Mouse (Mus musculus) embryonic facial prominence, embryonic 15.5 days (tissue): ENCODE results near the gene Bnip2. TPM values are rescaled to one million over a fixed set of nuclear protein-coding genes. Genes with fewer than 3 reads are reported as not detected.

Experiments used
- ATAC-seq: fragments of 200-750 bp; cut with Nextera tagmentation; 2 replicates; pipeline ENCODE4 v1.8.0; 2017; ENCODE audit warnings: low read depth, moderate TSS enrichment; ENCODE audit not compliant: insufficient number of reproducible peaks, low FRiP score, low TSS enrichment
- H3K27ac ChIP-seq: fragments of 300-500 bp; sonication (generic); replicated peaks from 2 replicates; pipeline ENCODE4 v1.5.1; 2015; ENCODE audit warnings: mild to moderate bottlenecking, inconsistent platforms
- H3K27me3 ChIP-seq: fragments of 300-500 bp; sonication (generic); 2 replicates; pipeline ENCODE4 v1.6.1; 2015; ENCODE audit warnings: inconsistent platforms
- H3K36me3 ChIP-seq: fragments of 300-500 bp; sonication (generic); 2 replicates; pipeline ENCODE4 v1.6.1; 2015; ENCODE audit warnings: mild to moderate bottlenecking, inconsistent platforms
- H3K4me1 ChIP-seq: fragments of 300-500 bp; sonication (generic); 2 replicates; pipeline ENCODE4 v1.6.1; 2015; ENCODE audit warnings: inconsistent platforms
- H3K4me2 ChIP-seq: fragments of 300-500 bp; sonication (generic); replicated peaks from 2 replicates; pipeline ENCODE4 v1.6.1; 2015; ENCODE audit warnings: mild to moderate bottlenecking, inconsistent platforms
- H3K4me3 ChIP-seq: fragments of 300-500 bp; sonication (generic); replicated peaks from 2 replicates; pipeline ENCODE4 v1.5.1; 2015; ENCODE audit warnings: mild to moderate bottlenecking, inconsistent platforms
- H3K9ac ChIP-seq: fragments of 300-500 bp; sonication (generic); 2 replicates; pipeline ENCODE4 v1.6.1; 2015; ENCODE audit warnings: inconsistent platforms
- H3K9me3 ChIP-seq: fragments of 300-500 bp; sonication (generic); replicated peaks from 2 replicates; pipeline ENCODE4 v1.6.1; 2016; ENCODE audit warnings: inconsistent platforms
- WGBS: fragments of 180-500 bp; shearing (Covaris S2); methylation state at CpG from one replicate; pipeline ENCODE4 v1.1.7; 2015; 5-methylcytosine and 5-hydroxymethylcytosine counted together
- polyA plus RNA-seq: library from polyadenylated mRNA; unstranded; fragments of >200 nt; fragmentation: Nextera tagmentation; extraction: Ambion mirVana; gene quantifications from 2 replicates; pipeline ENCODE4 v1.2.1, GENCODE M21; 2015

Gene Bnip2
- polyA plus RNA-seq = 104 and 107 TPM in 2 replicates

DNA sequence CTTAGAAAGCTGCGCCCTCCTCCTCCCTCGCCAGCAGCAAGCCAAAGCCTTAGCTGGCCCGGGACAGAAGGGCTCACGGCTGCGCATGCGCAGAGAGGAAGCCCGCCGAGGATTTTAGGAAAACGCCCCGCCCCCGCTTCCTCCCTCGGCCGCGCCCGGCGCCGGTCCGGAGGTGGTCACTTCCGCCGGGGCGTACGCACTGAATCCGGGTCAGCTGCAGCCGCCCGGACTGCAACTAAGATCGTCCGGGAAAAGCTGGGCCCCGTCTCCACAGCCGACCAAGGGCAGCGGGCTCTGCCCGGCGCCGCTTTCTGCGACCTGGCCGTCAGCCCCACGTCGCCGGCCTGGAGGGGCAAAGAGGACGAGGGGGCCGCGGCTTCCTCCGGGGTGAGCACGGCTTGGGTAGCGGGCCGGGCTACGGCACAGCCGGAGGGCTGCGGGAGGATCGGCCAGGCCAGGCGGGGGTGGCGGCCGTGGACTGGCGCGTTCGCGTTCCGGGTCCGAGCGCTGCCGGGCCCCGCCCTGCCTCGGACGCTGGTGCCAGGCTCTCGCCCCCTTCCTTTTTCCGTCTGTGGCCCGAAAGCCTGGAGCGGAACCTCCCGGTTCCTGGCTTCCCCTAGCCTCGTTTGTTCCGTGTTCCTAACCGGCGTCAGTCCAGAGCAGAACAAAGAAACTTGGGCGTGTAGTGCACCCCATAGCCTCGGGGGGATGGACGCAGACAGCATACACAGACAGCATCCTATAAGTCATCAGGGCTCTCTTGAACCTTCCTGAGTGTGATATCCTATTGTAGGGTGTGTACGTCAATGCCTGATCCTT, at the start of gene Bnip2:
Gene Bnip2 (plus strand): TSS at position 164 of the 819 bp plus-strand sequence.
- WGBS = 0% methylated on average over 76 of the region's 76 CpGs
- H3K4me2 ChIP-seq = peak within 1 kb of the TSS; percentile 58
- H3K27ac ChIP-seq = peak within 1 kb of the TSS; percentile 95
- peak; percentile 91 for ATAC-seq
- H3K36me3 ChIP-seq = peaks cover 5% of the 10 kb centered on the region; the same call in 1 of the 2 replicates
- peak within 1 kb of the TSS; percentile 72 for H3K4me3 ChIP-seq
- no peaks in the 10 kb centered on the region for H3K27me3 ChIP-seq
- H3K9me3 ChIP-seq = no peaks in the 10 kb centered on the region
- peak within 1 kb of the TSS; percentile 96 for H3K9ac ChIP-seq
- H3K4me1 ChIP-seq = peaks cover 22% of the 10 kb centered on the region

DNA sequence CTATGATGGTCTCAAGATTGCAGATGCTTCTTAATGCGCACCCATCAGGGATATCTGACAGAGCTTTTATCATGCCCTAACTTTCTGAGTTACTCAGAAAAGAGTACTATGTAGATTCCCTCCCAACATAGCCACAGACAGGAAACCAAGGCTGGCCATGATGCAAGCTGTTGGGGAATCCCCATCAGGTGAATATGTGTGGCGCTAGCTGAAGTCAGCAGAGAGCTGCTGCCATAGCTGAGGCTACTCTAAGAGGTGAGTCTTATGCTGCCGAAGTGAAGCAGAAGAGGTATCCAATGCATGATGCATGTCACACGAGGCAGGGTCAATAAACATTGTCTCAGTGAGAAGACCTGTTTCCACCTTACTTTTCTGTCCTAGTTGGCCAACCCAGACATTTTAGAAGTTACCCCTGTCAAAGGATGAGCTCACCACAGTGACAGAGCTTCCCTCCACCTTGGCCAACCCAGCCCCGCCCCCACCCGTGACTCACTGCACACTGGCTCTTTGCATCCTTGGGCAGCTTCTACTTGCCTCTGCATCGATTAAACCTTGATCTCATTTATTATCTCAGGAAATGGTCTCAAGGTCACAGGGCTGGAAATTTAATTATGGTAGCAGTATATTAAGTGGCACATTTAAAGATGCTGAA, 48.3 kb upstream of the Bnip2 start:
- Histone ChIP-seq H3K4me1 (no peaks in the 10 kb centered on the region), H3K36me3 (no peaks in the 10 kb centered on the region), H3K27me3 (no peaks in the 10 kb centered on the region), H3K4me3 (no peak overlapping the region), H3K27ac (no peak overlapping the region), H3K9ac (no peak overlapping the region), H3K9me3 (no peaks in the 10 kb centered on the region), H3K4me2 (no peak overlapping the region)
- WGBS = 85% methylated on average over 7 of the region's 7 CpGs
- ATAC-seq = no peak

DNA sequence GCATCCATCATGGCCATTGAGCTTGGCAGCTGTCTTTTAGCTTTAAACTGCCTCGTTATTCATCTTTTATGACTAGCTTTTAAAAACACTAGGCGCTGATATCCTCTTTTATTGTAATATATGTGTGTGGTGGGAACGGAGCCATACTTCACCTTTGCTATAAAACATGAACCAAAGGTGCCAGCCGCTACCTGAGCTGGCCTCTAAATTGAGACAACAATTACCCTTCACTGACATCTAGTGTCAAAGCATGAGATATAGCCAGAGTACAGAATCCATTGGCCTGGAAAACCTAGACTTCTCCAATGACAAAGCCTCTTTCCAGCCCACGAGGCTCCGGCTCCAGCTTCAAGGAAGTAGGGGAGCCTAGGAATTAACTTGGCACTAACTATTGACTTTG, 47.7 kb upstream of the Bnip2 start:
- H3K4me2 ChIP-seq = no peak overlapping the region
- H3K4me1 ChIP-seq = no peaks in the 10 kb centered on the region
- no peaks in the 10 kb centered on the region for H3K36me3 ChIP-seq
- no peak overlapping the region for H3K4me3 ChIP-seq
- no peak overlapping the region for H3K27ac ChIP-seq
- H3K9me3 ChIP-seq = no peaks in the 10 kb centered on the region
- H3K27me3 ChIP-seq = no peaks in the 10 kb centered on the region
- H3K9ac ChIP-seq = no peak overlapping the region
- WGBS = 71% methylated on average over 6 of the region's 6 CpGs
- no peak for ATAC-seq

DNA sequence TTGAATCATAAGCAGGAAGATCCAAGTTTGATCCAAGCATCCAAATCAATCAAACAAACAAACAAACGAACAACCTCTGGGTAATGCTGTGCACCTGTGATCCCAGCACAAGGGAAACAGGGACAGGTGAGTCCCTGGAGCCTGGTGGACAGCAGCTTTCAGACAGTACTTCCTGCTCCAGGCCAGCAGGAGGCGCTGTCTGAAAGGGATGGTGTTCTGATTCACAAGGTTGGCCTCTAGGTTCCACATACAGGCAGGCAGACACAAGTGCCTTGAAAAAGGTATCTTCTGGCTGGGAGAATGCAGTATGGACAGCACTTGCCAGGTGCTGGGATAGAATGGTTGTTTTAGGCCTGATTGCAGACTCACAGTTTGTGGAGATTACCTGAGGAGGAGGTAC, 40.3 kb upstream of the Bnip2 start:
- Histone ChIP-seq H3K27me3 (no peaks in the 10 kb centered on the region), H3K9me3 (no peaks in the 10 kb centered on the region), H3K4me2 (no peak overlapping the region), H3K4me1 (no peaks in the 10 kb centered on the region), H3K36me3 (no peaks in the 10 kb centered on the region), H3K4me3 (no peak overlapping the region), H3K9ac (no peak overlapping the region), H3K27ac (no peak overlapping the region)
- no peak for ATAC-seq
- 8% methylated on average over 2 of the region's 2 CpGs for WGBS

DNA sequence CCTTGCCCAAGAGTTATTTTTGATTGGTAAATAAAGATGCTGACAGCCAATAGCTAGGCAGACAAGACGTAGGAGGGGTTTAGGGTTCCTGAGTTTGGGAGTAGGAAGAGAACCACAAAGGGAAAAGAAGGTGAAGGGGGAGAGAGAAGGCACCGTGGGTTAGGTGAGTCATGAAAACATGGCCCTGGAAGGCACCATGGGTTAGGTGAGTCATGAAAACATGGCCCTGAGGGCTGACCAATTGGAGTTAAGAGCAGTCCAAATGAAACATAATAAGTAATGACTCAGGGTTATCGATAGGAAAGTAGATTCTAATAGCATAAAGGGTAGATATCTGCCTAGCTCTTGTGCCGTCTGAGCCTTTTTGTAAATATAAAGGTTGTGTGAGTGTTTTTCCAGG, 39.6 kb upstream of the Bnip2 start:
- WGBS = 82% methylated on average over 4 of the region's 4 CpGs
- no peak overlapping the region for H3K4me2 ChIP-seq
- no peak for ATAC-seq
- H3K4me3 ChIP-seq = no peak overlapping the region
- H3K9me3 ChIP-seq = no peaks in the 10 kb centered on the region
- no peaks in the 10 kb centered on the region for H3K4me1 ChIP-seq
- no peak overlapping the region for H3K9ac ChIP-seq
- no peaks in the 10 kb centered on the region for H3K36me3 ChIP-seq
- no peak overlapping the region for H3K27ac ChIP-seq
- H3K27me3 ChIP-seq = no peaks in the 10 kb centered on the region

DNA sequence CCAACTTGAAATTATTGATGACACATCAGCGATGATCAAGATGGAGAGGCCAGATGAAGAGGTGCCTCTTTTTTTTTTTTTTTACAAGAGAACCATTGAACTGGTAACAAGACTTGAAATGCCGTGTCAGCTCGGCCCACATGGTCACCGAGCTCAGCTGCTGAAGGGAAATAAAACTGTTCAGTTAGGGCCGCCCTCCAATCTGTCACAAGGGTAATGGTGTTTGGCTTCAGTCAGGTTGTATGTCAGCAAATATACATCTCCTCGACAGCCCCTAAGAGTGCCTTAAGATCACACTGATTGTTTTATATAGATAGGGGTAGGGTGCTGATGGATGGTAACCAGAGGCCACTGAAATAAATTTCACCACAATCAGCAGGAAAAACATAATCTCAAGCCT, 28.3 kb upstream of the Bnip2 start:
- ATAC-seq = no peak
- WGBS = 82% methylated on average over 6 of the region's 6 CpGs
- no peaks in the 10 kb centered on the region for H3K36me3 ChIP-seq
- no peak overlapping the region for H3K4me2 ChIP-seq
- H3K9me3 ChIP-seq = no peaks in the 10 kb centered on the region
- H3K4me3 ChIP-seq = no peak overlapping the region
- H3K4me1 ChIP-seq = no peaks in the 10 kb centered on the region
- H3K9ac ChIP-seq = no peak overlapping the region
- no peaks in the 10 kb centered on the region for H3K27me3 ChIP-seq
- no peak overlapping the region for H3K27ac ChIP-seq

DNA sequence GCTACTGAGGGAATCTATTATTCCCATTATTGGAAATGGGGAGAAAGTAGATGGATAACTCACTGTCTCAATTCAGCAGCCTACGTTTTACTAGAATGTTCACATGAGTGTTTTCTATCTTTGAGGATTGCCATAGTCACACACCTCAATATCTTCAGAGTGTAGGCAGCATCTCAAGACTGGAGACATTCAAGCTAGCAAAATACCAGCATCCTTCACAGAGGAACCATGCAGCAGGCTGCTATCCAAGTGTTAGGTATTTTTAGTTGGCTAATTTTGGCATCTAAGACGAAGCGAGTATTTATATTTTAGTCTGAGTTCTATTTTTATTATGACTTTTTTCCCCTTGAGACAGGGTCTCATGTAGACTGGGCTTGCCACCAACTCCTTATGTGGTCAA, 24.9 kb upstream of the Bnip2 start:
- 77% methylated on average over 3 of the region's 3 CpGs for WGBS
- no peaks in the 10 kb centered on the region for H3K36me3 ChIP-seq
- no peak overlapping the region for H3K4me3 ChIP-seq
- no peaks in the 10 kb centered on the region for H3K27me3 ChIP-seq
- no peak overlapping the region for H3K9ac ChIP-seq
- H3K9me3 ChIP-seq = no peaks in the 10 kb centered on the region
- ATAC-seq = no peak
- H3K27ac ChIP-seq = no peak overlapping the region
- no peaks in the 10 kb centered on the region for H3K4me1 ChIP-seq
- H3K4me2 ChIP-seq = no peak overlapping the region

DNA sequence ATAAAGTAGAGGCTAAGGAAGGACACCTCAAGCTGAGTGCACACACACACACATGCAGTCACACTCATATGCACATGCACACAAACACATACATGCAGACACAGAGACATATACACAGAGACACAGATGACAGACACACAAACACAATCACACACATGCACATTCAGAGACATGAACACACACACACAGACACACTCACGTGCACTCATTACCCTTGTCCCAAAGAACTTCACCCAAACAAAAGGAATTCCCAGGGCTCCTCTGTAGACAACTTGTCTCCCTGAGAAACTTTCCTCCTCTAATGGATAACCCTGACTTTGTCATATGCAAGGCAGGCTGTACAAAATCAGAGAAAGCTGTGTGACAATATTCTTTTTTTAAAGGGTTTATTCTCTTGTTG, 3.7 kb upstream of the Bnip2 start:
- no peak overlapping the region for H3K4me3 ChIP-seq
- 76% methylated on average over 1 of the region's 1 CpGs for WGBS
- no peak overlapping the region for H3K27ac ChIP-seq
- H3K36me3 ChIP-seq = no peaks in the 10 kb centered on the region
- H3K27me3 ChIP-seq = no peaks in the 10 kb centered on the region
- ATAC-seq = no peak
- peaks cover 7% of the 10 kb centered on the region for H3K4me1 ChIP-seq
- H3K9me3 ChIP-seq = no peaks in the 10 kb centered on the region
- H3K9ac ChIP-seq = no peak overlapping the region
- H3K4me2 ChIP-seq = no peak overlapping the region

DNA sequence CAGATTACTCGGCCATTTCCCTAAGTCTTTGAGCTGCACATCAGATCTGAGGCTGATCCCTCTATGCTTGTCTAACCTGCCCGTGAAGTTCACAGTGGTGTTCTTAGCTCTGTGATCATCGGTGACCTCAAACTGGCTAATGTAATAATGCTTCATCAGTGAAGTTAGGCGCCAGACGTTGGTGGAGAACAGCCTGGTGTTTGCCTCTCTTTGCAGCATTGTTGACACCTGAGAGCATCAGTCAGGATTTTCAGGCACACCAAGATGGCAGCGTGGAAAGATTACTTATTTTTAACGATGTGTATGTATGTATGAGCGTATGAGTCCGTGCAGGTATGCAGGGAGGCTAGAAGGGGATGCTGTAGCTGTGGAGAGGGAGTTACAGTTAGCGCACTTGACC, 3.2 kb upstream of the Bnip2 start:
- Histone ChIP-seq H3K4me2 (no peak overlapping the region), H3K27me3 (no peaks in the 10 kb centered on the region), H3K4me1 (peaks cover 12% of the 10 kb centered on the region), H3K9ac (no peak overlapping the region), H3K9me3 (no peaks in the 10 kb centered on the region), H3K27ac (no peak overlapping the region), H3K36me3 (no peaks in the 10 kb centered on the region), H3K4me3 (no peak overlapping the region)
- ATAC-seq = no peak
- 75% methylated on average over 10 of the region's 10 CpGs for WGBS

DNA sequence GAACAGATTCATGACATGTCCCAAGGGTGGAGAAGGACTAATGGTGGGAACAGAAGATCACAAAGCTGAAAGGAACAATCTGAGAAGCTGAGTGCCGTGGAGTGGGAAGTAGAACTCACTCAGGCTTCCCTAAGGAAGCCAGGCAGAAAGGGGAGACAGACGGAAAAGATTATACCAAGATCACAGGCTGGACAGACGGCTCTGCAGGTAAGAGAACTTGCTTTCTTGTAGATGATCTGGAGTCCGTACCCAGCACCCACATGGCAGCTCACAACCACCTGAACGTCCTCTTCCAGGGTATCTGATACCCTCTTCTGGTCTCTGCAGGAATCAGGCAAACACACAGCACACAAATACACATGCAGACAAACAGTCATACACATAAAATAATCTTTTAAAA, 2.7 kb upstream of the Bnip2 start:
- Histone ChIP-seq H3K4me1 (peaks cover 16% of the 10 kb centered on the region), H3K27ac (no peak overlapping the region), H3K27me3 (no peaks in the 10 kb centered on the region), H3K4me3 (no peak overlapping the region), H3K4me2 (no peak overlapping the region), H3K9me3 (no peaks in the 10 kb centered on the region), H3K36me3 (no peaks in the 10 kb centered on the region), H3K9ac (no peak overlapping the region)
- 76% methylated on average over 5 of the region's 5 CpGs for WGBS
- ATAC-seq = no peak

DNA sequence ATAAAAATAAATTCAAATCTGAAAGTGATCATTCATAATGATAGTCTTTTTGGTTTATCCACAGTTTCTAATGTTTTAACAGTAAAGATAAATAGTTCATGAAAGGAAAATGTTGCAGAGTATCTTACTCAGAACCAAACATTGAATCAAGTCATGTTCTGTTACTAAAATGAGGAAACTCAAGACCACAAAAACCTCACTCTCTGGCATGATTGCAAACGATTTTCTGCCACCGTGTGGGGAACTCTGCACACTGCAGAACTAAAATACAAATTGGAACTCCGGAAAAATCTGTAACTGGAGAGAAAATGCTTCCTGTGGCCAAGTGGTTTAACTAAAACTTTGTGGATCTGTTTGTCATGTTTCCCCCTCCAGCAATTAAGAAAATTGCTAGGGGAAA, 1.7 kb upstream of the Bnip2 start:
- H3K27me3 ChIP-seq = no peaks in the 10 kb centered on the region
- no peak overlapping the region for H3K27ac ChIP-seq
- H3K4me3 ChIP-seq = no peak overlapping the region
- WGBS = under 1% methylated on average over 3 of the region's 3 CpGs
- no peak overlapping the region for H3K4me2 ChIP-seq
- H3K36me3 ChIP-seq = peaks cover 5% of the 10 kb centered on the region; the same call in 1 of the 2 replicates
- no peaks in the 10 kb centered on the region for H3K9me3 ChIP-seq
- ATAC-seq = no peak
- H3K9ac ChIP-seq = no peak overlapping the region
- peaks cover 22% of the 10 kb centered on the region for H3K4me1 ChIP-seq
